Mouse (Mus musculus) thymus, postnatal 10 days (tissue): ENCODE measurements around the gene Gm20388.

ENCODE experiments used
- DNase-seq, 2 experiments: peaks; one replicate each; pipeline ENCODE4 v3.0.0; 2021; ENCODE audit warnings: low spot score in 2 of 2

Gene Gm20388

DNA sequence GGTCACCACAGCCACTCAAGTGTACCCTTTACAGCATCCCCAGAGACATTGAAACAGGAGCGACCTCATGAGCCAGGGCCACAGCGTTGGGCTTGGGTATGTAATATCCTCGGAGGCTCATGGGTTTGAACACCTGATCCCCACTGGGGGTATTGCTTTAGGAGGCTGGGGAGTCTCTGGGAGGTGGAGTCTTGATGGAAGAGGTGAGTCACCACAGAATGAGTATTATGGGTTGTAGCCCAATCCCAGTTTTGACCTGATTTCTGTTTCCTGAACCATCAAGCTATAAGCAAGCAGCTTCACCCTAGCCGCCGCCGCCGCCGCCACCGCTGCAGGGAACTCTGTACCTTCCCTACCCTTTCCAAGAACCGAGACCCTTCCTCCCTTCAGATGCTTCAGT is 3935.3 kb downstream of the Gm20388 start:
- DNase-seq: no peak

- DNase-seq: no peak
Observed at GRCm38 (mm10) chr8:123846509-123846908, 3935.9 kb downstream of the Gm20388 start.

GRCm38 (mm10) chr8:123847546-123847945 is 3936.9 kb downstream of the Gm20388 start:
- no peak for DNase-seq

DNA sequence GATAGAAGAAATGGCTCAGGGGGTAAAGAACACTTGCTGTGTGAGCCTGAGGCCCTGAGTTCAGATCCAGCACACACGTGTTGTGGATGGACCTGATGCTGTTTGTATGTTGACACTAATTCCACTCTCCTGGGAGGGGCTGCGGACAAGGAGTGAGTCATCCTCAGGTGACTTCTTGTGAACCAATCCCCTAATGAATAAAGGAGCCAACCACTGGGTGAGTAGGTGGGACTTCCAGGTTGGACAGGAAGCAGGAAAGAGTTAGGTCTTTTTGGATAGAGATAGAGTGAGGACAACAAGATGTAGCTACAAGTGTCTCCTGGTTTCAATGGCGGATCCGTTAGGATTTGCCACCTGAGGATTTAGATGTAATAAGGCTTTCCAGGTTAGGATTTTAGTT is 3938.7 kb downstream of the Gm20388 start:
- DNase-seq: no peak

DNA sequence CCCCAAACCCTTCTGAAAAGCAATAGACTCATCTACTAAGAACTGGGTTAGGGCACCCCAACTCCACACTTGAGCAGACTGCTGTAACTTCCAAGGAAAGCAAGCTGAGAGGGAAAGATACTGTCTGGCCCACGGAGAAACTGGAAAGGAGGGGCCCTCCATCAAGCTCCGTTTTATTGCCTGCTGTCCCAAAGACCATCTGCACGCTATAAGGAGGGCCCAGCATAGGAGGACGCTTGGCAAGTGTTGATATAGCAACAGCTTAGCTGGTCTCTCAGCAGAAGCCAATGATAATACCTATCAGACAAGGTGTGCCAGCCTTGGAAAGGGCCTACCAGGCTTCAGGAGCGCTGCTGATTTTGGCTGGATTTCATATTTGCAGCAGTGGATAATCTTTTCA is 3940.9 kb downstream of the Gm20388 start:
- no peak for DNase-seq

DNA sequence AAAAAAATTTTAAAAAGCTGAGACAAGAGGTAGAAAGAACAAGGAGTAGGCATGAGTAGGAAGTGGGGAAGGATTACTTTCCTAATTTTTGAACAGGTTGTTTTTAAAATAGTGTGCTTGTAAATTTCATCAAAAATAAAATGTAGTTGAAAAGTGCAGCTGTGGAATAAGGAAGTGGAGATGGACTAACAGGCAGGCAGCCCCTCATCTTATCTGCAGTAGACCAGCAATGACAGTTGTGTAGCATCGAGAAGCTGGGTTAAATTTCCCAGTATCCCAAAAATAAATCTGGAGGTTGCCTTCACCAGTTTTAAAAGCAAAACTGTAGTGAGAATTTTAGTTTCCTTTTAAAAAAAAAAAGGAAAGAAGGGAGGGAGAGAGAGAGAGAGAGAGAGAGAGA is 3943.6 kb downstream of the Gm20388 start:
- no peak for DNase-seq

DNA sequence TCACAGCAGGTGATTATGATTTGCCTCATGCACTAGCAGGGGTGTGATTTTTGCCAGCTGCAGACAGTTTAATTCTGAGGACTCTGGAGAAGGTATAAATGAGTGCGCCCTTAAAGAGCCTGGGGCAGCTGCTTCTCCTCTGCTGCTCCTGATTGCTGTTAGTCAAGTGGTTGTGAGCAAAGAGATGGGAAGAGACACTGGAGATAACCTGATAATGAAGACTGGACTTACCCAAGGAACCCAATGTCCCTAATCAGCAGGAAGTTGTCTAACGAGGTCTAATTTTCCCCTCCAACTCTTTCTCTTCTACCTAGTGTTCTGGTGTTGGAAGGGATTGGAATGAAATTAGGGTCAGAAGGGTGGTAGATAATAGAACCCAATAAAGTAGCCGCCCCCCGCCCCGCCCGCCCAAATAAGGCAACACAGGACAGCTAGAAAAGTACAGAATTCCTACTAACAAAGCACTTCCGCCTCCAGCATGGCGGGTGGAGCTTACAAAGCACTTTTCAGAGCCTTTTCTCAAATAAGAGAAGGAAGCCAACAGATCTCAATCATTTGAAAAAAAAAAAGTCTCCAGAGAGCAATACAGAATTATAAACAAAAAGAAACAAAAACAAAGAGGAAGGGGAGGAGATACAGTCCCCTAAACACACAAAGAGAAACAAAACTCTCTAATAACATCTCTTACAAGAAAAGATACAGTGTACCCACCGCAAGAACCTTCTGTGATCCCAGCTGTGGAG is 3944.3 kb downstream of the Gm20388 start:
- no peak for DNase-seq

DNA sequence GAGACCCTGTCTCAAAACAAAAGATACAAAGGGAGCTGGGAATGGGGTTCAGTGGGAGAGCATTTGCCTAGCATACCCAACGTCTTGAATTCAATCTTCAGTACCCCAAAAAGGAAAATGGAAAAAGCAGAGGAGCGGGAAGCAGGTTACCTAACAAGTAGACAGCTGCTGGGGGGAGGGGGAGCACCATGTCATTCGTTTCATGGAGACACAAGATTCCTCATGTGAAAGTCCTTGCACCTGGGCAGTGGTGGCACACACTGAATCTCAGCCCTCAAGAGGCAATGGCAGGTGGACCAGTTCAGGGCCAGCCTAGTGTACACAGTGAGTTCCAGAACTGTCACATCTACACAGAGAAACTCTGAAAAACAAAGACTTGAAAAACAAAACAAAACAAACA is 3946.7 kb downstream of the Gm20388 start:
- DNase-seq: no peak

- DNase-seq: no peak
Observed at GRCm38 (mm10) chr8:123858574-123858940, 3947.9 kb downstream of the Gm20388 start.

DNA sequence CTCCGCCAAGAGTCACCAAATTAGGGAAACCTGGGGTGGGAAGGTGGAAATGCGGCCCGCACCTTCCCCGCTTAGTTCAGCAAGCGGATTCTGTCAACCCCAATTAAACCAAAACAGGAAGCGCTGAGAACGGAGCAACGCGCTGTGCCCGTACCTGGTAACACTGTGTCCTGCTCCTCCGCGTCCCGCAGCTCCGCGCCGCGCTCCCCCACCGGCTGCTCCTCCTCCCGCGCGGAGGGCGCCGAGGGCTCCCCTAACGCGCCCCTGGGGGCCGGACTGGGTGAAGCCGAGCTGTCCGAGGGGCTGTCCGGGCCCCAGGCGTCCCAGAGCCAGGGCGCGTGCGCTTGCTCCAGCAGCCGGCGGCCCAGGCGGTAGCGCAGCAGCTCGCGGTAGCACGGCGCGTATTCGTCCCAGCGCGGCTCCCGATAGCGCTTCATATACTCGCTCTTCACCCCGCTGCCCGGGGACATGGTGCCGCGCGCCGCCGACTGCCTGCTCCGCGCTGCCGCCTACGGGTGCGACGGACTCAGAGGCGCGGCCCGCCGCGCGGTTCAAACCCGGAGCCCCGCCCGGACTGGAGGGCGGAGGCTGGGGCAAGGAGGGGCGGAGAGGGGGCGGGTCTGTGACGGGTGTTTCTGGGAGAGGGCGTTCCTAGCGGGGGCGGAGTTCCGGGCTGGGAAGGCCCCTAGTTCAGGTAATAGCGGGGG is 3948.5 kb downstream of the Gm20388 start:
- peak; percentile 88 to 93 for DNase-seq

DNA sequence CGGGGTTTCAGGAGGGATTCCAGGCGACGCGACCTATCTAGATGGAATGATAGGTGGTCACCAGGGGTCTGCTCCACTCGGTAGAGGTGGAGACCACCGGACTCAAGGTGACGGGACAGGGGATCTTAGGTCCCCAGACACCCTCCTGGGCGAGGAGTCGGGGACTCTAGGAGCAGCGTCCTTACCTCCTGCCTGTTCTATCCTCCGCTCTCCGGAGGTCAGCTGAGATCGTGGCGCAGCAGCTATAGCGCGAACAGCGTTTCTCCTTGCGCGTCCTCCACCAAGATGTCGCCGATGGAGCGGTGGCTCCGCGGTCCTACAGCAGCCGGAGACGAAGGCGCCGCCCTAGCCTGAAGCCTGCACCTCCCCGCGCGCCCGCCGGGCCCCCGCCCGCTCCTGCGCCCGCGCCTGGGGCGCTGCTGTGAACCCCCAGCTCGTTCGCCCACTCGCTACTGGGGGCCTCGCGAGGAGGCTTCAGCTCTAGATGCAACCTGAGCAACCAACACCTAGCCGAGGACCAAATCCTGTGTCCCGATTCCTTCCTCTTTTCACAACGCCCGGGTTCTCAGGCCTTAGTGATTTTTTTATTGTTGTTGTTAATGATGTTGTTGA is 3949.1 kb downstream of the Gm20388 start, which contains the start of gene Ccsap:
Gene Ccsap, minus strand, starts transcription at position 562 of the 612 bp plus-strand sequence.
- DNase-seq: peak; percentile 46 to 60

- no peak for DNase-seq
Observed at GRCm38 (mm10) chr8:123860386-123860785, 3949.7 kb downstream of the Gm20388 start.

DNA sequence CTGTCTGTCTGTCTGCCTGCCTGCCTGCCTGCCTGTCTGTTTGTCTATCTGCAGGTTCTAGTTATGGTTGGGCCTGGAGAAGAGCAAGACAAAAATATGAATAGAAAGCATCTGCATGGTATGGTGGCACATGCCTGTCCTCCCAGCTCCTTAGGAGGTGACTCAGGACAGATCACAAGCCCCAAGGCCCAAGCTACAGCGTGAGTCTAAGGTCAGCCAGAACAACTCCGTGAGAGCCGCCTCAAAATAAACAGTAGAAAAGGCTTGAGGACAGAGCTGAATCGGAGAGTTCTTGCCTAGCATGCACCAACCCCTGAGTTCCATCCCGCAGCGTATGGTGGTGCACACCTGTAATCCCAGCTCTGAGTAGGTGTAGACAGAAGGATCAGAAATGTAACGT is 3955.1 kb downstream of the Gm20388 start:
- DNase-seq: no peak

GRCm38 (mm10) chr8:123866971-123867370 is 3956.3 kb downstream of the Gm20388 start:
- no peak for DNase-seq

DNA sequence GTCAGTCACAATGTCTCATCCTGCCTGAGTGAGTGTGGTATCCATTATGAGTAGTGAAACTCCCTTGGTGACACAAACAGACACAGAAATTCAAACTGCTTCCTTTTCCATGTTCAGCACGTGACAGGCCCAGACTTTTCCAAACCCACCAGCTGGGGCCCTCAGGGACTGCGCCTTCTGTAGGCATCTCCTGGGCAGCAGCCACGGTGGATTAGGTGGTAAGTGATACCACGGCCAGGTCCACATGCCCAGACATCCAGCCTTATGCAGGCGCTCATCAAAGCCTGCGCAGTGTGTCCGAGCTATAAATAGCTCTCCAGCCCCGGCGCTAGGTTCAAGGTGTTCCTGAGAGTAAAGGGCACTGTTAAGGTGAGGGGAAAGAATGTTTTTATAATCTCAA is 3961.4 kb downstream of the Gm20388 start:
- DNase-seq: no peak

- DNase-seq: no peak
Observed at GRCm38 (mm10) chr8:123873364-123873763, 3962.7 kb downstream of the Gm20388 start.

DNA sequence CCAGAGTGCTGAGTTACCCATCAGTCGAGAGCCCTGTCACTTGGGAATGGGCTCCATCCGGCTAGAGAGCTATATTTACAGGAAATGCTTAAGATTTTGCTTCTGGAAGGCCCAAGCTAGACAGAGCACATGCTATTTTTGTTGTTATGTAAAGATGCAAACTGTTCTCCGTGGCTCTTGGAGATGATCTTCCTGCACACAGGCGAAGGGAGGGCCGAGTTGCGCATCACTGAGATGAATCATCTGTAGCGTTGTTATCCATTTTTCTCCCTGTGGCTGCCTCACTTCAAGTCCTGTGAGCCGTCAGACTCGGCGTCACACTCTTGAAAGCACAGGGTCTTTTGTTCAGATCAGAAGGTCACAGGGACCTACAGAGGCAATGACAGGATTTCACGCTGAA is 3963.7 kb downstream of the Gm20388 start:
- DNase-seq: no peak

DNA sequence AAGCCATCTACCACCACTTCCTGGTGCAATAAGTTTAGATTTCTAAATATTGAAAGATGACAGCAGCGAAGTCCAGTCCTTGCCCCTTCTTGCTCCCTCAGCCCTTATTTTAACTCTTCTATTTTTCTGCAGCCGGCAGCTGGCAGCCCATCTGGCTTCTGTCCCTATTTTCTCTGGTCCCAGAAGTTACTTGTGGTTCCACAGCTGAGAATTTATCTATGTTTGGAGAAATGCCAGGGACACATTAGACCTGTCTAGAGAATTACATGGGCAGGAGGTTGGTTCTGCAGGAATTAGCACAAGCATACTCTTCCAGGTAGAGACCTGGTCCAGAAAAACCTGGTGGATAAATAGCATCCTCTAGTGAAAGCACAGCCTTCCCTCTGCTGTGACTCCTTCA is 3967.2 kb downstream of the Gm20388 start:
- DNase-seq: no peak

DNA sequence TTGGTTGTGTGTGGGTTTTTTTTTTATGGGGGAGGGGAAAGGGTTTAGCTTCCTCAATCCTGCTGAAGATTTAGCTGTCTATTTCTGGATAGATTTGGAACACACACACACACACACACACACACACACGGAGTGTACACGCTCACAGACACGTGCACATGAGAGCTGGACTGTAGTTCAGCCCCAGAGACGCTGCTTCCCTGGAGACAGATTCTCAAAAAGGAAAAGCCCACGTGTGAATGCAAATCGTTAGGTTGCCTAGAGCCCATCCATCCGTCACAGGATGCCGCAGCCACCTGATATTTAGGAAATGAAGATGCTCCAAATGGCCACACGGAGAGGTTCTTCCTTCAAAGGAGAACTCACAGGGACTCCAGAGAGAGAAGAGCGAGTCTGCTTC is 3969.6 kb downstream of the Gm20388 start:
- no peak for DNase-seq

DNA sequence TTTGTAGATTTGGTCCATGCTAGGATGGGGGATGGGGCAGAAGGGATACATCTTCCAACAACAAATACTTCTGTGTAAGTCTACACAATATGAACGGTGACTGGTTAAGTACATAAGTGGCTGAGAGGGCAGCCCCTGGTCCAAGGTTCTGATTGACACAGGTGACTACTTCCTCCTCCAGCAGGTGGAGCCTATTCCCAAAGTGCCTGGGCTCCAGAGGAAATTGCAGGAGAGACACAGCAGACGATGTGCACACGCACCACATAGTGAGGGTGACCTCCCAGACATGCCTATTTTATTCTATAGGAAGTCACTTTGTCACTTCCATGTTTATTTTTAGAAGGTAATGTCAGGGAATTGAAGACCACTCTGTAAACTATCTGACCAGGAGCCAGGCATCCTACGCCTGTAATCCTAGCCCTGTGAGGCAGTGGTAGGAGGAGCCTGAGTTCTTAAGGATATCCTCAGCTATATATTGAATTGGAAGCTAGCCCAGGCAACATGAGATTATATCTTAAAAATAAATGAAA is 3970.2 kb downstream of the Gm20388 start:
- DNase-seq: no peak

- no peak for DNase-seq
Observed at GRCm38 (mm10) chr8:123882412-123882811, 3971.8 kb downstream of the Gm20388 start.

GRCm38 (mm10) chr8:123883094-123883493 is 3972.5 kb downstream of the Gm20388 start:
- no peak for DNase-seq
